Mouse (Mus musculus): ENCODE data around the gene Chaf1b. TPM values are rescaled to one million over a fixed set of nuclear protein-coding genes. Genes with fewer than 3 reads are reported as not detected.

The Chaf1b gene
- polyA plus RNA-seq (2014; fragmentation: Illumina TruSeq; extraction: RNeasy Lipid Tissue Mini Kit (QIAGEN cat#74804); ENCODE audit: low read depth, low replicate concordance) = 0.82 TPM

GRCm38 (mm10) chr16:93883423-93884085 lies at the start of gene Chaf1b:
TSS of gene Chaf1b (plus strand) at chr16:93883901.

Other genes with a start within 250 kb of the Chaf1b start
- 9.6 TPM for gene Cbr3, start 200.7 kb upstream of the Chaf1b start, polyA plus RNA-seq (2014; fragmentation: Illumina TruSeq; extraction: RNeasy Lipid Tissue Mini Kit (QIAGEN cat#74804); ENCODE audit: low read depth, low replicate concordance)
- 9.6 TPM for gene Dop1b, start 172.0 kb upstream of the Chaf1b start, polyA plus RNA-seq (2014; fragmentation: Illumina TruSeq; extraction: RNeasy Lipid Tissue Mini Kit (QIAGEN cat#74804); ENCODE audit: low read depth, low replicate concordance)
- gene Morc3, start 51.8 kb upstream of the Chaf1b start, polyA plus RNA-seq (2014; fragmentation: Illumina TruSeq; extraction: RNeasy Lipid Tissue Mini Kit (QIAGEN cat#74804); ENCODE audit: low read depth, low replicate concordance) = 135 TPM
- not detected for gene Cldn14, start 124.9 kb downstream of the Chaf1b start, polyA plus RNA-seq (2014; fragmentation: Illumina TruSeq; extraction: RNeasy Lipid Tissue Mini Kit (QIAGEN cat#74804); ENCODE audit: low read depth, low replicate concordance)
- gene Sim2, start 201.0 kb downstream of the Chaf1b start, polyA plus RNA-seq (2014; fragmentation: Illumina TruSeq; extraction: RNeasy Lipid Tissue Mini Kit (QIAGEN cat#74804); ENCODE audit: low read depth, low replicate concordance) = not detected

Data from adrenal gland, adult 10 weeks (tissue).